Mouse (Mus musculus): ENCODE results near the gene Slc25a12. TPM values are rescaled to one million over a fixed set of nuclear protein-coding genes. Genes with fewer than 3 reads are reported as not detected.

The Slc25a12 gene
- total RNA-seq, 4 experiments from 2014 or later, result 95.3 to 120 (median 107) TPM

DNA sequence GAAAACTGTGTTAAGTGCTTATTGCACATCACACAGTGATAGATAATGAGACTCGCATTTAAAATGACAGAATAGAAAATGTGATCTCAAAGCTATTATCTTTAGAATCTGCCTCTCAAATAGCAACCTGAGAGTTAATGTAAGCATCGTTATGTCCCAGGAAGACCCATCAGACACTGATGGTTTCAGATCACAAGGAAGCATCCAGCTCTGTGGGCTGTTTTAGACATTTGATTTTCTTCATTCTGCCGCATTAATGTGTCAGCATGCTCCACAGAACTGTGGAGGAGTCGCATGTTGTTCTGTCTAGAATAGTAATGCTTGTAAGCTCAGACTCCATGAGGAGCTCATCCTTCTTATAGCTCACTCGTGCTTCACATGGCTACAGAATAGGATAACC is 121.5 kb downstream of the Slc25a12 start:
- DNase-seq, result no peak

DNA sequence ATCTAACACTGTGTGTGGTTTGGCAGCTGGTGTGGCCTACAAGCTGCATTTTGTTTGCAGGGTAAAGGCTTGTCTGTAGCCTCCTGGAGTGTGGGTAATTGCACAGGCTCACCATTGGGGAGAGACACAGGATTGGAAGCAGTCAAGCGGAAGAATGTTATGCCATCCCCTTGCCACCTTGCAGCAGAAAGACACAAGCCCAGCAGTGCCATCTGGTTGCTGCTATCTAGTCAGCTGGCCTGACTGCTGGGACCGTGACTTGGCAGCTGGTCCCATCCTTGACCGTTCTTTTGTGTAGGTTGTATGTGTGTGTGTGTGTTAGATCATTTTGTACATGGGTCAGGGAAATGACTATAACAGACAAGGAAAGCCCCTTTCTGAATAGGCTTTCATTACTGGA is 122.1 kb downstream of the Slc25a12 start:
- DNase-seq, result no peak

DNA sequence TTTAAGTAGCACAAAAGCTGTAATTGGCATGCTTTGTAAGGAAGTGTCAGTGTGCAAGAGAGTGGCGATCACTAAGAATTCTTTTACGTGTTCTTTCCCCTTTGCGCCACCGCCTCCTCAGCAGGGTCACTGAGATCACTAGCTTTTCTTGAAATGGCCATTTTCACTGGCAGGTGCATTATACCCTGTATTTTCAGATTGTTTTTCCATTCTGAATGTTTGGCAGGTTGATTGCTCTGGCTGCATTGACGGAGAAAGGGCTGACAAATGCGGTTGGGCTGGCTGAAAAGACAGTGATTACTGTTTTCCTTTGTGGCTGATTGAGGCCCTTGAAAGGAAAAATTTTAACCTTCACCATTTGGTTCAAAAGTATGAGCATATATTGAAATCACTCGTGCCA is 122.7 kb downstream of the Slc25a12 start:
- DNase-seq, result no peak

DNA sequence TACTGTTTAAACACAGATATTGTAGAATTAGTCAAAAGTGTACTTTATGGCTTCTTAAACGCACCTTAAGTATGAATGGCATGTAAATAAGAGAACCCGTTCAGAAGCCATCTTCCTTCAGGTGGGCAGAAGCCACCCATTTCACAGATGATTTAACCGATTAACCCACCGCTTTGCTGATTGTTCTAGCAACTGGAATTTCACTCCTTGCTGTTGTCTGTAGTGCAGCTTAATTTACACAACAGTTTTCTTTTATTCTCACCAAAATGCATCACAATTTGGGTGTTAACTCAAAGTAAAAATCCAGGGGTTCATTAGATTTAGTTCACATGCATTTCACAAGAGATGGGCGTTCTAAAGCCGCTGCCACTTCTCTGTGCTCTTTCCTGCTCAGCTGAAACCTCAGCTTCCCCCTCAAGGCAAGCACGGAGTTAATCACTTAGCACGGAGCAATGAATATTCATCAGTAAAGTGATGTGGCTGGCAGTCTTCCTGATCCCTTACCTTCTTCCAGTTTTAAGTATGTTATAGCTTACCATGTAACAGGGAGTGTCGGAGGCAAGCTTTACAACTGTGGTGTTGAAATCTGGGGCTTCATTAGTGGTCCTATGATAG is 124.4 kb downstream of the Slc25a12 start:
- no peak for DNase-seq

DNA sequence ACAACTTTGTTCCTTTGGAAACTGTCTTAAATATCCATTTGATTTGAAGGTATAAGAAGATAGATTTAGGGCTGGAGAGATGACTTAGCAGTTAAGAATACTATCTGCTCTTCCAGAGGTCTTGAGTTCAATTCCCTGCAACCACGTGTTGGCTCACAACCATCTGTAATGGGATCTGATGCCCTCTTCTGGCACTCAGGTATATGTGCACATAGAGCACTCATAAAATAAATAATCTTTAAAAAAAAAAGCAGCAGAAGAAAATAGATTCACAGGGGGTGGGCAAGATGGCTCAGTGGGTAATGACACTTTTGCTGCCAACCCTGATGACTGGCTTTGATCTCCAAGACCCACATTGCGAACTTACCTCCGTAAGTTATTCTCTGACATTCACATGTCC is 125.4 kb downstream of the Slc25a12 start:
- no peak for DNase-seq

DNA sequence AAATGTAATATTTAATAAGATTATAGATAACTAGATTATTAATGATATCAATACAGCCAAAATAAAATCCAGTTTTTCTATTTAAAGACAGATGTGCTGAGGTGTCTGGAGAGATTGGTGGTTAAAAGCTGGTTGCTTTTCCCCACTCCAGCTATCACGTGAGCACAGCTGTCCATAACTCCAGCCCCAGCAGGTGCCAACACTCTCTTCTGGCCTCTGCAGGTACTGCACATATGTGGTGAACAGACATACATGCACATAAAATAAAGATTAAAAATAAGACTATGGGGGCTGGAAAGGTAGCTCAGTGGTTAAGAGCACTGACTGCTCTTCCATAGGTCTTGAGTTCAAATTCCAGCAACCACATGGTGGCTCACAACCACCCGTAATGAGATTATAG is 126.0 kb downstream of the Slc25a12 start:
- no peak for DNase-seq

DNA sequence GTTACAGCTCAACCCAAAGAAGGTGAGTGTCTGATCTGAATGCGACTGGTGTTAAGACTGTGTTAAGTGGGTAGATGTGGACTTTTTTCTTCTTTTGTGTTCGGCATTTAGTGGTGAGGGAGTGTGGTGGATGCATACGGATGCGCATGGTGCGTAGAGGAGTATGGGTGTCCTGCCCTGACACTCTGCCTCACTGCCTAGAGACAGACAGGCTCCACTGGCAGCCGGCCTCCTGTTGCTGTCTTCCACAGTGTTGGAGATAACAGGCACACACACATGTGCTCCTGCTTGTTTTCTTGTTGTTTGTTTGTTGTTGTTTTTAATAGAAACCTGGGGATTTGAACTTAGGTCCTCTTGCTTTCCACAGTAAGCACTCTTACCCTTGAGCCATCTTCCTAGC is 131.5 kb downstream of the Slc25a12 start:
- no peak for DNase-seq

DNA sequence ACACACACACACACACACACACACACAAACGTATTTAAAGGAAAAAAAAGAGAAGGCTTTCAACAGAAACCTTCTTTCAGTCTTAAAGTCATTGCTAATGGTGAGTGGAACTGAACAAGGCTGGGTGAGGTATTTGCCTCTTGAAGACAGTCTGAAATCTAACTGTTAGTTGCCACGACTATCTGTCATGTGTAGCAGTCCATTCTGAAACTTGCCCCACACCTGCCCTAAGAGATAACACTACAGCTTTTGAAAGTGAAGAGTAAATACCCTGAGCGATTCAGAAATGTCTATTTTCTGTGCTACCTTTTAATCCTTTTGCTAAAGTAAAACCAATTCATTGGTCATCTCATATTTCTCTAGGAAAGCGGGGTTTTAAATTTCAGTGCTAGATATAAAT is 132.1 kb downstream of the Slc25a12 start:
- no peak for DNase-seq

DNA sequence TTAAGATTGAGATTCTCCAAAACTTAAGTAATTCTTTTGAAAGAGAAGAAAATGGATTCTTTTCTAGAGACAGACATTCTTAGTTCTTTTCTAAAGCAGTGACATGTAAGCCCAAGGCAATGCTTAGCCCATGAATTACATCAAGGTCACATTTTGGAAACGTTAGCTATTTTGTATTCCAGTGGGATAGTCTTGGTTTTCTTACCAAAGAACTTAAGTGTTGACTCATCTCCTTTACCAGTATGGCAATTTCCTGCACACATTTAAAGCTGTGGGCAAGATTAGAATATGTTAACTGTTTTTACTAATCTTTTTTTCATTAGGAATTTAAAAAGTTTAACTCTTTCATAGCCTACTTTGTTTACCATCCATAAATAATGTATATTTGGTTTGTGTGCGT is 134.6 kb downstream of the Slc25a12 start:
- DNase-seq, result no peak

DNA sequence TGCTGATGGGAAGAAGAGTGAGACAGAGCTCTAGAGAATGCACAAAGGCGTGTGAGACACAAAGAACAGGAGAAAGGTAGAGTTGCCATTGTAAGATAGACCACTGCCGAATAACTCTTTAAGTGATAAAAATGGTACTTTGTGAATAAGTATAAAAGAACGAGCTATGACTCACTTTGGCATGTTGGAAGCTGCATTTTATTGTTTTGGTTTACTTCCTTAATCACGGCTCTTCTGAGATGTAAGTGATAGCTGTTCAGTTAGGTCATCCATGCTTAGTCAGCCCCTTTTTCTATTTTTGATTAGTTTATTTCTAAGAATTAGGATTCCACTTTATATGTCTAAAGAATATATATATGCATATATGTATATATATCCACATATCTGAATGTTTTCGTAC is 135.6 kb downstream of the Slc25a12 start:
- DNase-seq, result no peak

DNA sequence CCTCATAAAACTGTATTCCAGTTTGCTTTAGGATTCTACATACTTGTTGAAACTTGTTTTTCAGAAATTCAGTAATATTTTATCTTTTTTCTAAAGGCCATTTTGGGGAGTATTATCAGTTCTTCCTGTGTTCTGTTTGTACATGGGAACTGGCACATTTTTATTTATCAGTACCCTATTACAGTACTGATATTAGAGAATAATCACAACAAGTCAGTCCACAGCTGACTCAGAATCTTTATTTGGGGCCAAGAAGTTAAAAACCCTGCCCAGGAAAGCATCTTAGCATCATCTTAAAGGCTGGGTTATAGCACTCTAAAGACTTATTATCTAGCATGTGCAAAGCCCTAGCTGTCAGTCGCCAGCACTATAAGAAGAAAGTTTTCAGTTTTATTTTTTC is 137.9 kb downstream of the Slc25a12 start:
- DNase-seq, result no peak

DNA sequence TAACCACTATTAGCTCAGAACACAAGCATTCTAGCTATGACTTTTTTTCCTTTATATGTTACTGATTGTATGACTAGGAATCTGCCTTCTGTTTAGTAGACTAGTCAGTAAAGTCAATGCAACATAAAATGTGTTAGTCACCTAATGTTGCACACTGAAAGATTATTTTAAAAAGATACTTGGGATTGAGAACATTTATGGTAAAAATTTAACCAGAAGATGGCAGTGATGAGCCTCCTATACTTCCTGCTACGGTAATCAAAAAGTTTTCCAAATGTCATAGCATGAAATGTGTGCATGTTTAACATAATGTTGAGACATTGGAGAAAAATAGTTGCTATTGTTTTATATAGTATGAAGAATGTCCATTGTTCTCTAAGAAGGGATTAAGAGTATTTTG is 140.2 kb downstream of the Slc25a12 start:
- no peak for DNase-seq

Other genes starting within 250 kb of the Slc25a12 start
- gene Cybrd1, start 249.8 kb downstream of the Slc25a12 start, total RNA-seq (2022), result 1 to 10 TPM in 2 of 4 experiments, under 1 TPM in 2; 0.73 to 1.2 (median 0.94) TPM
- 10 to 100 TPM; 90.8 to 98.5 (median 95.7) TPM for gene Dync1i2, start 156.0 kb downstream of the Slc25a12 start, total RNA-seq (2022)
- gene Hat1, start 21.2 kb upstream of the Slc25a12 start, total RNA-seq (2022), result 10 to 100 TPM; 26.5 to 31.3 (median 28.3) TPM
- 10 to 100 TPM; 29.7 to 44.5 (median 37.1) TPM for gene Metap1d, start 85.5 kb upstream of the Slc25a12 start, total RNA-seq (2022)
- under 1 TPM; 0.24 to 0.61 (median 0.42) TPM for gene Dlx1, start 160.4 kb upstream of the Slc25a12 start, total RNA-seq (2022)
- under 1 TPM; 0.17 to 0.38 (median 0.19) TPM for gene Dlx2, start 179.0 kb upstream of the Slc25a12 start, total RNA-seq (2022)